Mouse (Mus musculus) MEL (cell line): ENCODE results near the gene Akt3.

Experiments
- KAT2A ChIP-seq: conservative IDR thresholded peaks from 2 replicates; pipeline ENCODE4 v1.6.1; 2012; ENCODE audit warnings: low read depth, low read length, improper control_type of control experiment, inconsistent platforms
- NELFE ChIP-seq: IDR thresholded peaks from 2 replicates; pipeline ENCODE4 v1.6.1; 2011; ENCODE audit warnings: low read depth, low read length, improper control_type of control experiment
- POLR2A ChIP-seq, 2 experiments: IDR thresholded peaks; 2 replicates each; pipeline ENCODE4 v1.6.1; 2011 to 2012; ENCODE audit warnings: low read length in 2 of 2, mild to moderate bottlenecking in 2 of 2, control low read depth in 1 of 2, improper control_type of control experiment in 1 of 2, low read depth in 1 of 2, moderate library complexity in 1 of 2; ENCODE audit not compliant: control insufficient read depth in 1 of 2, insufficient read depth in 1 of 2, poor library complexity in 1 of 2

DNA sequence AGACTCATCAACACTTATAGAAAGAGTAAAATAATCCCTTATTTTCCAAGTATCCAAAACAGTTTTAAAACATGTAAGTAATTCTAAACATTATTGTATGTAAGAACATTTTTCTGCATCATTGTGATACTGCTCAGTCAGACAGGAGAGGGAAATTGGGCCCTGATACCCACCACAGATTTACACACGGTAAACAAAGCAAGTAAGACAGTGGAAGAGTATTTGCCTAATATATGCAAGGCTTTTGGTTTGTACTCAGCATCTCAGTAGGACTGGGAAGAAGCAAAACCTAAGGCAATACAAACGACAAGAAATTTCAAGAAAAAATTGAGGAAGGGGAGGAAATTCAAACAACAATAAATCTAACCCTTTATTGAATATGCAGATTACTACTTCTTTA is 92.2 kb downstream of the Akt3 start:
- TF ChIP-seq NELFE (no peak), POLR2A (IDR thresholded peaks at IDR 0.05; ENCODE audit: control insufficient read depth in 1 of 2, insufficient read depth in 1 of 2, low read depth in 1 of 2, low read length in 2 of 2, poor library complexity in 1 of 2) (no peak), KAT2A (no peak)
